Mouse (Mus musculus): ENCODE measurements around the gene Draxin. TPM values are rescaled to one million over a fixed set of nuclear protein-coding genes. Genes with fewer than 3 reads are reported as not detected.
"Not testable (repeated sequence)": the region's sequence is repeated elsewhere in the genome, so short reads cannot be mapped to it uniquely, and the experiment has no call there.

Draxin gene
- polyA plus RNA-seq, 1 experiment from 2014 or later = 0.03 TPM

GRCm38 (mm10) chr4:148121362-148121761 is 9.1 kb downstream of the Draxin start:
- no peak overlapping the region for H3K27ac ChIP-seq (ENCODE audit: low read depth, low read length)
- no peak overlapping the region for H3K4me3 ChIP-seq (ENCODE audit: low read depth, low read length)
- ATAC-seq = no peak
- no peaks in the 10 kb centered on the region for H3K36me3 ChIP-seq (ENCODE audit: control insufficient read depth, insufficient read depth)
- no peak overlapping the region for H3K4me2 ChIP-seq (replicated peaks; ENCODE audit: low read depth)
- no peak overlapping the region for H3K9ac ChIP-seq (ENCODE audit: low read depth, low read length)
- 78% methylated on average over 4 of the region's 4 CpGs for WGBS
- H3K9me3 ChIP-seq (ENCODE audit: control insufficient read depth) = no peaks in the 10 kb centered on the region
- H3K27me3 ChIP-seq (replicated peaks; ENCODE audit: control insufficient read depth, insufficient read depth, low read length) = no peaks in the 10 kb centered on the region
- no peaks in the 10 kb centered on the region for H3K4me1 ChIP-seq (replicated peaks; ENCODE audit: control insufficient read depth, insufficient read depth, low read length)
- TF ChIP-seq CTCF (IDR thresholded peaks at IDR 0.05; ENCODE audit: low read depth) = no peak

- TF ChIP-seq CTCF (IDR thresholded peaks at IDR 0.05; ENCODE audit: low read depth) = no peak
- ATAC-seq = no peak
- Histone ChIP-seq H3K36me3 (ENCODE audit: control insufficient read depth, insufficient read depth) (no peaks in the 10 kb centered on the region), H3K4me1 (replicated peaks; ENCODE audit: control insufficient read depth, insufficient read depth, low read length) (no peaks in the 10 kb centered on the region), H3K27ac (ENCODE audit: low read depth, low read length) (no peak overlapping the region), H3K4me3 (ENCODE audit: low read depth, low read length) (no peak overlapping the region), H3K9me3 (ENCODE audit: control insufficient read depth) (no peaks in the 10 kb centered on the region), H3K27me3 (replicated peaks; ENCODE audit: control insufficient read depth, insufficient read depth, low read length) (no peaks in the 10 kb centered on the region), H3K4me2 (replicated peaks; ENCODE audit: low read depth) (no peak overlapping the region), H3K9ac (ENCODE audit: low read depth, low read length) (no peak overlapping the region)
- 77% methylated on average over 9 of the region's 9 CpGs for WGBS
Observed at GRCm38 (mm10) chr4:148120555-148120954, 9.9 kb downstream of the Draxin start.

- 0 out of 2 replicates have a peak, but pooled peaks have one; percentile 16 for TF ChIP-seq CTCF (IDR thresholded peaks at IDR 0.05; ENCODE audit: low read depth)
- H3K4me1 ChIP-seq (replicated peaks; ENCODE audit: control insufficient read depth, insufficient read depth, low read length); H3K4me2 ChIP-seq (replicated peaks; ENCODE audit: low read depth); H3K27me3 ChIP-seq (replicated peaks; ENCODE audit: control insufficient read depth, insufficient read depth, low read length); ATAC-seq; H3K36me3 ChIP-seq (ENCODE audit: control insufficient read depth, insufficient read depth); H3K27ac ChIP-seq (ENCODE audit: low read depth, low read length); H3K4me3 ChIP-seq (ENCODE audit: low read depth, low read length); H3K9ac ChIP-seq (ENCODE audit: low read depth, low read length); H3K9me3 ChIP-seq (ENCODE audit: control insufficient read depth): not testable (repeated sequence)
- 73% methylated on average over 9 of the region's 9 CpGs for WGBS
Observed at GRCm38 (mm10) chr4:148119578-148119977, 10.9 kb downstream of the Draxin start.

GRCm38 (mm10) chr4:148117392-148117791 is 13.1 kb downstream of the Draxin start:
- Histone ChIP-seq H3K27ac (ENCODE audit: low read depth, low read length) (no peak overlapping the region), H3K4me3 (ENCODE audit: low read depth, low read length) (no peak overlapping the region), H3K9me3 (ENCODE audit: control insufficient read depth) (no peaks in the 10 kb centered on the region), H3K4me1 (replicated peaks; ENCODE audit: control insufficient read depth, insufficient read depth, low read length) (no peaks in the 10 kb centered on the region), H3K27me3 (replicated peaks; ENCODE audit: control insufficient read depth, insufficient read depth, low read length) (no peaks in the 10 kb centered on the region), H3K36me3 (ENCODE audit: control insufficient read depth, insufficient read depth) (no peaks in the 10 kb centered on the region), H3K9ac (ENCODE audit: low read depth, low read length) (no peak overlapping the region), H3K4me2 (replicated peaks; ENCODE audit: low read depth) (no peak overlapping the region)
- TF ChIP-seq CTCF (IDR thresholded peaks at IDR 0.05; ENCODE audit: low read depth) = peak; percentile 45
- 78% methylated on average over 4 of the region's 4 CpGs for WGBS
- ATAC-seq = no peak

- 76% methylated on average over 4 of the region's 4 CpGs for WGBS
- ATAC-seq = no peak
- H3K9me3 ChIP-seq (ENCODE audit: control insufficient read depth) = no peaks in the 10 kb centered on the region
- no peaks in the 10 kb centered on the region for H3K4me1 ChIP-seq (replicated peaks; ENCODE audit: control insufficient read depth, insufficient read depth, low read length)
- no peak overlapping the region for H3K27ac ChIP-seq (ENCODE audit: low read depth, low read length)
- no peak overlapping the region for H3K4me2 ChIP-seq (replicated peaks; ENCODE audit: low read depth)
- no peak overlapping the region for H3K9ac ChIP-seq (ENCODE audit: low read depth, low read length)
- no peak overlapping the region for H3K4me3 ChIP-seq (ENCODE audit: low read depth, low read length)
- TF ChIP-seq CTCF (IDR thresholded peaks at IDR 0.05; ENCODE audit: low read depth) = peak; percentile 40
- H3K27me3 ChIP-seq (replicated peaks; ENCODE audit: control insufficient read depth, insufficient read depth, low read length) = no peaks in the 10 kb centered on the region
- no peaks in the 10 kb centered on the region for H3K36me3 ChIP-seq (ENCODE audit: control insufficient read depth, insufficient read depth)
Observed at GRCm38 (mm10) chr4:148116657-148117056, 13.8 kb downstream of the Draxin start.

DNA sequence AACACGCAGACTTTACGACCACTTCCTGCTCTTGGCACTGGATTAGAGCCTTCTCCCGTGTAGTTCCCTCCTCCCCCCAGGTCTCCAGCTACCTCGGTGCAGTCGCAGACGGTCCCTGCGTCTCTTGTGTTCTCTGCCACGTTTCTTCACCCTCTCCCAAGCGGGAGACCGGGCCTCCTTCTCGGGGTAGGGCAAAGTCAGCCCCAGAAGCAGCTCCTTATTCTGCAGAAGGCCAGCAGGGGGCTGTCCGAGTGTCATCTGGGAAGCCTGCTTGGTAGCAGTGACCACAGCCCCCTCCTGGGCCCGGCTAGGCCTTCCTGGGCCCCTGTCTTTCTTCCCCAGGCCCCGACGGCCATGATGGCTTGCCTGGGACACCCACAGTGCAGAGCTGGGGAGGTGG is 15.0 kb downstream of the Draxin start:
- Histone ChIP-seq H3K4me3 (ENCODE audit: low read depth, low read length) (no peak overlapping the region), H3K27me3 (replicated peaks; ENCODE audit: control insufficient read depth, insufficient read depth, low read length) (no peaks in the 10 kb centered on the region), H3K27ac (ENCODE audit: low read depth, low read length) (no peak overlapping the region), H3K9me3 (ENCODE audit: control insufficient read depth) (no peaks in the 10 kb centered on the region), H3K4me1 (replicated peaks; ENCODE audit: control insufficient read depth, insufficient read depth, low read length) (no peaks in the 10 kb centered on the region), H3K9ac (ENCODE audit: low read depth, low read length) (no peak overlapping the region), H3K4me2 (replicated peaks; ENCODE audit: low read depth) (peak overlapping the region; percentile 39), H3K36me3 (ENCODE audit: control insufficient read depth, insufficient read depth) (no peaks in the 10 kb centered on the region)
- TF ChIP-seq CTCF (IDR thresholded peaks at IDR 0.05; ENCODE audit: low read depth) = peak; percentile 71
- 2% methylated on average over 15 of the region's 15 CpGs for WGBS
- no peak for ATAC-seq

All from intestine, postnatal 0 days (tissue).